Mouse (Mus musculus): Measurements from ENCODE around the gene Caprin2.

GRCm38 (mm10) chr6:148896507-148896851, 442 bp upstream of the Caprin2 start:
- TF ChIP-seq POLR2A (IDR thresholded peaks at IDR 0.05; ENCODE audit: borderline replicate concordance, extremely low read depth, insufficient read depth, insufficient read length, poor library complexity, severe bottlenecking) (no peak), CTCF (IDR thresholded peaks at IDR 0.05; ENCODE audit: borderline replicate concordance, extremely low read depth, insufficient read depth, insufficient read length) (no peak)
